Mouse (Mus musculus): ENCODE measurements around the gene Crbn.

GRCm38 (mm10) chr6:106819246-106819645 is 19.4 kb upstream of the Crbn start:
- TF ChIP-seq POLR2A (IDR thresholded peaks at IDR 0.05; ENCODE audit: control insufficient read depth, extremely low read depth, insufficient read depth, low read length, poor library complexity) (no peak), CTCF (IDR thresholded peaks at IDR 0.05; ENCODE audit: borderline replicate concordance, control insufficient read depth, extremely low read depth, insufficient read depth, low read length, poor library complexity) (no peak)
